Mouse (Mus musculus): ENCODE results near the gene Dnajb12. TPM values are rescaled to one million over a fixed set of nuclear protein-coding genes. Genes with fewer than 3 reads are reported as not detected.

Dnajb12 gene
- polyA plus RNA-seq, 1 experiment from 2014 or later: 17.4 TPM

DNA sequence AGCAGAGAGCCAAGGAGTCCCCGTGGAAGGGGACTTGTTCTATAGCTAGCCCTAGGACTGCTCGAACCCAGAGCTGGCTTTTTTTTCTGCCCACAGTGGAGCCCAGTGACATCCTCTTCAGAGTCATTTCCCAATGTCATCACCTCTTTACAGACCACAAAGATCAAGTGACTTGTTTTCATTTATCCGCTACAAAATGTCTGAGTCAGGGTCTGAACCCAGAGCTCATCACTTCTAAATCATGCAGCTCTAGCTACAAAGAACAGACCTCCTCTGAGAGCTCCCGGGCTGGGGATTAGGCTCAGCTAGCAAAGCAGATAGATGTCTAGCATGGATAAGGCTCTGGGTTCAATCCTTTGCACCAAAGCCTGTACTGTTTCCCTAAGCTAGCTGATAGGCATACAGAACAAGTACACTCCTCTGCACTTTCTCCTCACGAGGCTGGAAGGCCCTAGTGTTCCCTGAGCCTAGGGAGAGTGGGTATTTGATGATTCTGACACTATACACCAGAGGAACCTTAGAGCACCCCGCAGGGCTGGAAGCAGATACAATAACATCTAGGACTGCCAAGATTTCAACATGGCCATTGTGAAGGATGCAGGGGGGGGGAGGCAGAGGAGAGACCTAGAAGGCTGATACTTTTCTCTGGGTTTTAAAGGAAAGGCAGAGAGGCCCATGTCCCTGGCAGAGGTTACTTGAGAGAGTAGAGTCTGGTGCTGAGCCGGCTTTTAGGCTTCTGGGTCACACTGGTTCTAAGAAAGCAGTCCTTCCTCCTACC, 68.1 kb downstream of the Dnajb12 start:
- H3K27me3 ChIP-seq (ENCODE audit: control insufficient read depth, insufficient read depth, low read length): no peaks in the 10 kb centered on the region
- no peaks in the 10 kb centered on the region for H3K9me3 ChIP-seq (ENCODE audit: control insufficient read depth, low read length)
- peak overlapping the region; percentile 4; the same call in 1 of the 2 replicates for H3K9ac ChIP-seq (ENCODE audit: low read length)
- H3K27ac ChIP-seq (replicated peaks): peak overlapping the region; percentile 40
- 52% methylated on average over 7 of the region's 7 CpGs for WGBS
- DNase-seq (ENCODE audit: low spot score) (no peak), ATAC-seq (ENCODE audit: low FRiP score, low TSS enrichment) (no peak)
- no peaks in the 10 kb centered on the region for H3K36me3 ChIP-seq (ENCODE audit: control insufficient read depth, insufficient read depth, low read length)
- no peak overlapping the region for H3K4me3 ChIP-seq (ENCODE audit: low read depth, low read length)
- peaks cover 12% of the 10 kb centered on the region for H3K4me1 ChIP-seq (replicated peaks; ENCODE audit: control insufficient read depth, insufficient read depth)
- H3K4me2 ChIP-seq (replicated peaks; ENCODE audit: low read depth): no peak overlapping the region; the same call in 1 of the 2 replicates
- no peak for TF ChIP-seq CTCF (IDR thresholded peaks at IDR 0.05; ENCODE audit: low read depth)
- no peak for TF ChIP-seq EP300 (optimal IDR thresholded peaks at IDR 0.05)

DNA sequence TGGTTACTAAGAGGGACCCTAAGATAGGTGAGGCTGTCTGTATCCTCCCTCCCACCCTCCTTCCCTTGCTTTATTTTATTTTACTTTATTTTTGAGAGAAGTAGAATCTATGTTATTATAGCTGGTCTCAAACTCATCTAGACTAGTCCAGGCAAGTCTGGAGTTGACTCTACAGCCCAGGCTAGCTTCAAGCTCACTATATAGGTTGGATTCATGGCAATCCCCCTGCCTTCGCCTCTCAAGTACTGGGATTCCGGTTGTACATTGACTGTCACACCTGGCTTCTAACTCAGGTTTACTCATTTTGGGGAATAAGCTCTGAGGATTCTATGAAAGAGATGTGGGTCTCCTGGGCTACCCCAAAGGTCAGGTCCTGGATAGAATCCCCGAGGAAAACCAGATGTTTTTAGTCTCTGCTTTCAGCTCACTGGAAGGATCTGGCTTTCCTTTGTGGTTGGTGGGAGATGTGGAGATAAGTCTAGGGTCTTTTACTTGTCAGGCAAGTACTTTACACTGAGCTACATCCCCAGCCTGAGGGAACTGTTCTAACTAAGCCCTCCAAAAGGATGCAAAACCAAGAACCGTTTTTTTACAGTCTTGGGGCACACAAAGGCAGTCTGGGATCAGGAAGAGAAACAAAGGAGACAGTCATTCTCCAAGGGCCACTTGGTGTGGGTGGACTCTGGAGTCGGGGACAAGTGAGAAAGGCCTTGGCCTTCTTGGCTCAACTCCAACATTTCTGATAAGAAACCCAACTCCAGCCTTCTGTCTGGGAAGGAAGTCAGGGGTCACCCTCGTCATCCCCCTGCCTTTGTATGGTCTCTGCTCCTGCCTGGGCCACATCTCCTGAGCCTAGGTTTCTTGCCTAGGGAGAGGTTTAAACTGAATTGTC, 69.3 kb downstream of the Dnajb12 start:
- TF ChIP-seq CTCF (IDR thresholded peaks at IDR 0.05; ENCODE audit: low read depth): no peak
- TF ChIP-seq EP300 (optimal IDR thresholded peaks at IDR 0.05): no peak
- Histone ChIP-seq H3K4me1 (replicated peaks; ENCODE audit: control insufficient read depth, insufficient read depth) (peaks cover 2% of the 10 kb centered on the region), H3K27me3 (ENCODE audit: control insufficient read depth, insufficient read depth, low read length) (no peaks in the 10 kb centered on the region), H3K9ac (ENCODE audit: low read length) (no peak overlapping the region), H3K27ac (replicated peaks) (peak overlapping the region; percentile 42), H3K9me3 (ENCODE audit: control insufficient read depth, low read length) (no peaks in the 10 kb centered on the region), H3K36me3 (ENCODE audit: control insufficient read depth, insufficient read depth, low read length) (no peaks in the 10 kb centered on the region), H3K4me2 (replicated peaks; ENCODE audit: low read depth) (no peak overlapping the region), H3K4me3 (ENCODE audit: low read depth, low read length) (no peak overlapping the region; the same call in 1 of the 2 replicates)
- peak; percentile 57 for DNase-seq (ENCODE audit: low spot score)
- 41% methylated on average over 6 of the region's 6 CpGs for WGBS
- peak; percentile 2; the same call in 1 of the 2 replicates for ATAC-seq (ENCODE audit: low FRiP score, low TSS enrichment)

Other genes starting within 250 kb of the Dnajb12 start
- gene Micu1, start 177.1 kb upstream of the Dnajb12 start, polyA plus RNA-seq (2015; fragmentation: Nextera tagmentation; extraction: Ambion mirVana): 52.4 and 56.2 TPM in 2 replicates
- gene Ddit4, start 72.3 kb downstream of the Dnajb12 start, polyA plus RNA-seq (2015; fragmentation: Nextera tagmentation; extraction: Ambion mirVana): 12.4 and 17.3 TPM in 2 replicates
- gene Ascc1, start 123.2 kb downstream of the Dnajb12 start, polyA plus RNA-seq (2015; fragmentation: Nextera tagmentation; extraction: Ambion mirVana): 29.0 and 31.6 TPM in 2 replicates
- gene Anapc16, start 123.6 kb downstream of the Dnajb12 start, polyA plus RNA-seq (2015; fragmentation: Nextera tagmentation; extraction: Ambion mirVana): 76.8 and 86.4 TPM in 2 replicates
- gene Spock2, start 226.7 kb downstream of the Dnajb12 start, polyA plus RNA-seq (2015; fragmentation: Nextera tagmentation; extraction: Ambion mirVana): 3.6 and 4.1 TPM in 2 replicates

Measured in stomach, postnatal 0 days (tissue).